Mouse (Mus musculus): ENCODE results near the gene Lnpep.

- TF ChIP-seq POLR2A (IDR thresholded peaks at IDR 0.05; ENCODE audit: insufficient read depth, low read depth, low read length), result no peak
- no peak for TF ChIP-seq CTCF (IDR thresholded peaks at IDR 0.05)
- no peak for TF ChIP-seq EP300 (IDR thresholded peaks at IDR 0.05; ENCODE audit: insufficient read depth, low read depth, low read length)
These were observed 139.1 kb downstream of the Lnpep start for GRCm38 (mm10) chr17:17485789-17486188.
